Mouse (Mus musculus) adrenal gland, postnatal 10 days (tissue): ENCODE measurements around the gene Tead2. TPM values are rescaled to one million over a fixed set of nuclear protein-coding genes. Genes with fewer than 3 reads are reported as not detected.

Experiments used
- DNase-seq: peaks from one replicate; pipeline ENCODE4 v3.0.0; 2021; ENCODE audit warnings: mixed read lengths
- total RNA-seq, 2 experiments: library from RNA; stranded (reverse); gene quantifications; 2 replicates each; pipeline ENCODE4 v1.2.3; 2021

Tead2 gene
- total RNA-seq, 2 experiments from 2014 or later = 21.0 to 24.0 TPM

DNA sequence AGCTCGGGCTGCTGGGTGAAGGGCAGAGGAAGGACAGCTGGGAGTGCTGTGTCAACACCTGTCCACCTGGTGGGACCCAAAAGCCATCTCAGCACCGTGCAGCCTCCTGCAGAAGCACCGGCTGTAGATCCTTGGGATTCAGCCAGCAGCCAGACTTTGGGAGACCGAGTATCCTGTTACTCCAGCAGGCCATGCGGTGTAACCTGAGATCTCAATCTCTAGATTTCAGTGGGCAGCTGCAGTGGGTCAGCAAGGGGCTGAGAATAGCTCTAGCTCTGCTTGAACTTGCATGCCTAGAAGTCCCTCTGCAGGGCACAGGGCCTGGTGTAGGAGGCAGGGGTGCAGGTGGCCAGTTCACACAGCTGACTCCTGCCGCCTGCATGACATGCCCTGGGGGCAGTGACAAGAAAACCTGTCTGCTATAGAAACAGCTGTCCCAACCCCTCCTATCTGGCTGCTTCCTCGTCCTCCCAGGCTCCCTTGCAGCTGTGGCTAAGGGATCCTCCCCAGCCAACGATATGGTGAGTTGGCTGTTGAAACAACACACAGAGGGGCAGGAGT lies 23.7 kb upstream of the Tead2 start:
- no peak for DNase-seq

- DNase-seq = no peak
Observed at GRCm38 (mm10) chr7:45192585-45193310, 22.8 kb upstream of the Tead2 start.

GRCm38 (mm10) chr7:45193406-45193805 lies 22.1 kb upstream of the Tead2 start:
- DNase-seq = no peak

GRCm38 (mm10) chr7:45193871-45194785 lies 21.4 kb upstream of the Tead2 start:
- no peak for DNase-seq

DNA sequence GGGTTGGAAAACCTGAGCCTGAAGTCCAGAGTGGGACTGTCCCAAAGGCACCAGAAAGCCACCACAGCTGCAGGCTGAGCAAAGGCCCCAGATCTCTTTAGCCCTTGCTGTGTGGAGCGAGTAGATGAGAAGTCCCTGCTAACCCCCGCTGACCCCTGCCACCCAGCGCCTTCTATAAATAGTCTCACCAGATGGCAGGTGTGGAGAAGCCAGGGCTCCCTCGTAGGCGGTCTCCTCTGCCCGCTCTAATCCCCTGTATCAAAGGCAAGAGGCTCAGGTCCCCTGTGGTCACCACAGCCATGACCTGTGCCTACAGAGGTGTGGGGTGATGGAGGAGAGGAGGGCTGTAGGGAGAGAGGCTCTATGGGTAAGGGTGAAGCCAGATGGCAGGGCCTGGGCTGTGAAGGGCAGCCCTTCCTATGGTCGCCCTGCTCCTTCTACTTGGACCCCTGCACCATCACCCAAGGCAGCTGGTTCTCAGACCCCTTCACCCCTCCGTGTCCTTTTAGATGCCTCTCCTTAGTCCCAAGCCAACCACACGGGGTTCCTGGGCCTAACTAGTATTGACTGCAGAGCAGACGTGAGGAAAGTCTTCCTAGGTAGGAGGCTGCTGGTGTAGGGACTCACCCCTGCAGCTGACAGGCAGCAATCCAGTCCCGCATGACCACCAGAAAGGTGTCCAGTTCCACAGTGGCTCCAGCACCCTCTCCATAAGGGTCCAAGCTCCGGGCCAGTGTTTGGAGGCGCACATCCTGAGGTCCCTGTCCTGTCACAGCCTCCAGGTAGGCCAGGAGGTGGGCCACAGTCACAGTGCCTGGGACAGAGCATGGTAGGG lies 20.0 kb upstream of the Tead2 start:
- no peak for DNase-seq

DNA sequence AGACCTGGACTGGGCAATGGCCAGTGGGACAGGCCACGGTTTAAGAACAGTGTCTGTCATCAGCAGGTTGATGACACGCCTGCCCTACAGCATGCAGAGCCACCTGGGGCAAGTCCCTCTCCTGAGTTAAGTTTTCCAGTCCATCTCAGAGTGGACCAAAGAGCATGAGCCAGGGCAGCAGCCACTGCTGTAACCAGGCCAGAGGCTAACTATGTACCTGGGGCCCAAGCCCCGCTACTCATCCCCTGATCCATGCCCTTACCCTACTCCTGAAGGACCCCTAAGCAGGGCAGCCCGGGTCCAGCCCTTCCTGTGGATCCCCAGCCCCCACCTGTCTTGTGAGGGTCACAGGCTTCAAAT lies 19.4 kb upstream of the Tead2 start:
- DNase-seq = no peak

- DNase-seq = no peak
Observed at GRCm38 (mm10) chr7:45196994-45197393, 18.6 kb upstream of the Tead2 start.

- DNase-seq = peak; percentile 84
Observed at GRCm38 (mm10) chr7:45198435-45198834, 17.1 kb upstream of the Tead2 start.

- no peak for DNase-seq
Observed at GRCm38 (mm10) chr7:45198961-45199360, 16.6 kb upstream of the Tead2 start.

DNA sequence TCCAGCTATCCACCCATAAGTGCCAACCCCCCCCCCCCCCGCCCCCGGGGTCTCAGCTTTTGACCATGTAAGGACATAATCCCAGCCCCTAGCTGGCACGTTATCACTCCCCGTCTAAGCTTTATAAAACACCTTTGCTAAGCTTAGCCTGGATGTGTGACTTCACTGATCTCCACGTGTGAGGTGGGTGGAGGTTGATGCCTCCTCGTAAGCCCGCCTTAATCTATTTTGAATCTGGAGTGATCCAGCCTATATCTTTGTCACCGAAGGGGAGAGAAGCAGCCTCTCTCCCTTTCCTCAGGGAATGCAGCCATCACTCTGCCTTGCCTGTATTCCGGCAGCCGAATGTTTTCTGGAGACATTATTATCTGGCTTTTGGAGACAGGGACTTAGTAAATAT lies 12.9 kb upstream of the Tead2 start:
- no peak for DNase-seq

- DNase-seq = peak; percentile 87
Observed at GRCm38 (mm10) chr7:45204380-45205143, 11.0 kb upstream of the Tead2 start, which contains the start of gene Ccdc155. TSS of gene Ccdc155 (minus strand) at chr7:45204892.

DNA sequence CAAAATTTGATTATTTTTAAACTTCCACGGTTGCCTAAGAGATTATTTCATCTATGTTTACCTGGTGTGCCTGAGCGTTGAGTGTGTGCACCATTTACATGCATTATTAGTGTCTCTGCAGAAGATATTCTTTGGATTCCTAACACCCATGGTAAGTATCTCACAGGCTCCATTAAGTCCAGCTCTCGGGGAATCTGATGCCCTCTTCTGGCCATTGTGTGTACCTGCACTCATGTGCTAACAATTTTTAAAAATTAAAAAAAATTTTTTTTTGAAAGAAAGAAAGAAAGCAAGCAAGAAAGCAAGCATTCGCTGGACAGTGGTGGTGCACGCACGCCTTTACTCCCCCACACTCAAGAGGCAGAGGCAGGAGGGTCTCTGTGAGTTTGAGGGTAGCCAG lies 7.3 kb upstream of the Tead2 start:
- no peak for DNase-seq

DNA sequence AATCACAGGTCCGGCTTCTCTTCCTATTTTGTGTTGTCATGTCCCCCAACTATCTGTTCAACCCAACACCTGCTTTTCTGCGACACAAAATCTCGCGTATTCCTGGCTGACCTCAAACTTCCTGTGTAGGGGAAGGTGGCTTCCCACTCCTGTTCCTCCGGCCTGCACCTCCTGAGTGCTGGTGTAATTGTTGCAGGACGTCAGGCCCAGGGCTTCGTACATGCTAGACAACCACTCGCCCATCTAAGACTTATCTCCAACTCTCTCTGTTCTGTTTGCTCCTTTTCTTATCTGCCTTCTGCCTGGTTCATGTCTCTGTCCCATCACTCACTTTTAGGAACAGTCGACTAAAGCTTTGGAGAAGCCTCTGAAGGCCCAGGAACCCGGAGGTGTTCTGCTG lies 4.5 kb upstream of the Tead2 start:
- no peak for DNase-seq

- no peak for DNase-seq
Observed at GRCm38 (mm10) chr7:45211851-45212251, 3.7 kb upstream of the Tead2 start, which contains the start of gene Dkkl1. TSS of gene Dkkl1 (minus strand) at chr7:45212147.

GRCm38 (mm10) chr7:45212356-45212755 lies 3.2 kb upstream of the Tead2 start:
- DNase-seq = no peak

GRCm38 (mm10) chr7:45213708-45214107 lies 1.8 kb upstream of the Tead2 start:
- DNase-seq = no peak

DNA sequence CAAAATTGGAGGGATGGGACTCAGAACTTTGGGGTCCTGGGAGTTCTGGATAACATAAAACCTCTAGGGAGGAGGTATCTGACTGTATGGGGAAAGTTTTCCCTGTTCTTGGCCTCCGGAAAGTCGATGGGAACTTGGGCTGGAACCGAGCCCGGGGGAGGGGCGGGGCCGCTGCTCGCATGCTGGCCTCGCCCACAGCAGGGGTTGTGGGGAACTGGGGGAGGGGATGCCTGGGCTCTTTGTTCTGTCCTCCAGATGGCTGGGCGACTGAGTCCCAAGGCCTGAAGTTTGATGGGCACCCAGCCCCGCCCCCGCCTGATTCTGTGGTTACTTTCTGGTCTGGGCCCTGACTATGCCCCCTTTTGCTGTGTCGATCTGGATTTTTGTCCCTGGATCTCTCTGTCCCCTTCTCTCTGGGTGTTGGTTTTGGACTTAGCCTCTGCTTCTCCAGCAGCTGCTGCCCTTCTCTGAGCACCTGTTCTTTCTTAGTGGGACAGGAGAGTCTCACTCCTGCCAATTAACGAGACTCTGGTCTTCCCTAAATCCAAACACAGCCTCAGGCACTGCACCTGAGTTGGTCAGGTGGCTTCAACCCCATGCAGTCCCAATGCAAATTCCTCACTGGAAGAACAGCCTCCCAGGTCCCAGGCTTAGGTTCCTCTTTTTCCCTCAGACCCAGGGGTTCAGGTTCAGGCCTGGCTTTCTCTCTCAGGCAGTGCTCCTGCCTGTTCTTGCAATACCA lies 1.1 kb downstream of the Tead2 start:
- peak; percentile 78 for DNase-seq

GRCm38 (mm10) chr7:45221680-45222079 lies 6.1 kb downstream of the Tead2 start:
- no peak for DNase-seq

DNA sequence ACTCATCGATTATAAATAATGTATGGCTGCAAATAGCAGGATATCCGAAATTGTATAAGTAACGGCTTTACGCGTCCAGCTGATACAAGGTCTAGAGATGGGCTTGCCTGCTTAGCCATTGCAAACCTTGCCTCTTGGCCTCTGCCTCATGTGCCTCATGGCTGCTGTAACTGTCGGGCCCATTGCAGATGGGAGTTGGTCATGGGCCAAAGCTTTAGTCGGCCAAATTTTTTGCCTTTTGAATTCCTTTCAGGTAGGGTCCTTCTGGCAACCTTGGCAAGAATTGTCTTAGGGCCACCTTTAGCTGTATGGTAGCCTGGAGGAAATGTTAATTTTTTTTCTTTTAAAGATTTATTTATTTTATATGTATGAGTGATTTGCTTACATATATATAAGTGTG lies 9.3 kb downstream of the Tead2 start:
- DNase-seq = no peak

DNA sequence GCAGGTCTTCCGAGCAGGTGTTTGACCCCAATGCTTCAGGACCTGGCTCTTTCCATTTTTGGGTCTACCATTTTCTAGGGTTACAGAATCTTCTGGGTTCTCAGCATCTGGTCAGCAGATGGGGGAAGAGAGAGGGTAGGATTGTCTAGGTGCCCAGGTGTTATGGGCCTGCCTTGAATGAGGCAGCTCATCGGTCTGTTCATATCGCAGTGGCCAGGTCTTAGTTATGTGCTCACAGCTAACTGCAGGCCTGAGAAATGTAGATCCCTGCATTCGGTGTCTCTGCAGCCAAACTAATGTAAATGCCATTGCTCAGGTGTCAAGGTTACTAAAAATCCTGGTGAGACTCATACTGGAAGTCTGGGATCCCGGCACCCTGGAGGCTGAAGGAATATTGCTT lies 10.9 kb downstream of the Tead2 start:
- no peak for DNase-seq

DNA sequence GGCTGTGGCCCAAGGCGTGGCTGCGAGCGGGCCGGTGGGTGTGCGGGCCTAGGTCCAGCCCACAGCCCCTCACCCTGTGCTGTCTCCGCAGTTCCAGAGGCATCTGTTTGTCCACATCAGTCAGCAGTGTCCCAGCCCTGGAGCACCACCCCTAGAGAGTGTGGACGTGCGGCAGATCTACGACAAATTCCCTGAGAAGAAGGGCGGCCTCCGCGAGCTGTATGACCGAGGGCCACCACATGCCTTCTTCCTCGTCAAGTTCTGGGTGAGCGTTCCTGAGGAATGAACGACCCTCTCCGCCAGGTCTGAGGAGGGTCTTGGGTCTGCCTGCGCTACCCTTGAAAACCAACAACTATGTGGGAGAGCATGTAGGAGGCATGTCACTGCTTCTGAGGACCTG lies 13.0 kb downstream of the Tead2 start:
- no peak for DNase-seq
